10 mouse cellular contexts compared by ENCODE assay signal in genomic region chr12:77262650-77263049, GRCm38 (mm10). TPM values are rescaled to one million over a fixed set of nuclear protein-coding genes. Genes with fewer than 3 reads are reported as not detected.
DNase-seq lines count a peak whose midpoint lies in the region; ATAC-seq and TF ChIP-seq lines count a peak whose summit lies in the region.
"Had no signal": no experiment of that assay in that cellular context is flagged by ENCODE, and none has a peak within 500 bp of the region (broad histone marks: within the 10 kb centered on the region; RNA-seq: fewer than 3 reads in every experiment).

No protein-coding gene starts in this region.

- no peaks in the 10 kb centered on the region; the same call in 1 of the 2 replicates for H3K36me3 ChIP-seq in stomach, postnatal 0 days (ENCODE audit: control insufficient read depth, insufficient read depth, low read length)
- no peaks in the 10 kb centered on the region for H3K36me3 ChIP-seq in midbrain, embryonic 13.5 days
- H3K36me3 ChIP-seq: limb, embryonic 10.5 days; midbrain, embryonic 12.5 days had no signal

- H3K4me1 ChIP-seq in stomach, postnatal 0 days (replicated peaks; ENCODE audit: control insufficient read depth, insufficient read depth), result no peaks in the 10 kb centered on the region
- no peaks in the 10 kb centered on the region for H3K4me1 ChIP-seq in midbrain, embryonic 13.5 days (replicated peaks)
- H3K4me1 ChIP-seq: limb, embryonic 10.5 days; midbrain, embryonic 12.5 days had no signal

- no peaks in the 10 kb centered on the region for H3K27me3 ChIP-seq in stomach, postnatal 0 days (ENCODE audit: control insufficient read depth, insufficient read depth, low read length)
- no peaks in the 10 kb centered on the region for H3K27me3 ChIP-seq in midbrain, embryonic 13.5 days
- H3K27me3 ChIP-seq: midbrain, embryonic 12.5 days had no signal

- peak; percentile 49 for TF ChIP-seq CTCF in layer of hippocampus, adult 2 months (conservative IDR thresholded peaks at IDR 0.05)
- TF ChIP-seq CTCF in stomach, postnatal 0 days (IDR thresholded peaks at IDR 0.05; ENCODE audit: low read depth), result peak; percentile 60

- no peak for TF ChIP-seq EP300 in stomach, postnatal 0 days (optimal IDR thresholded peaks at IDR 0.05)

- ATAC-seq in stomach, postnatal 0 days (ENCODE audit: low FRiP score, low TSS enrichment), result no peak
- no peak for ATAC-seq in midbrain, embryonic 13.5 days

- no peak for DNase-seq in layer of hippocampus, adult 2 months (ENCODE audit: low spot score in 2 of 2)
- DNase-seq in layer of hippocampus, adult 11-12 months (ENCODE audit: low spot score), result no peak
- peak; percentile 53 for DNase-seq in MEL-GATA-1-ER (ENCODE audit: extremely low read depth, low read depth)
- DNase-seq in kidney, postnatal 36 days, result peak; percentile 47 to 49
- no peak for DNase-seq in stomach, postnatal 0 days (ENCODE audit: low spot score)
- DNase-seq in right cerebral cortex, adult 2 months (ENCODE audit: low spot score in 2 of 2), result no peak
- DNase-seq: right cerebral cortex, adult 18-20 months had no signal

- H3K27ac ChIP-seq in layer of hippocampus, adult 2 months, result no peak overlapping the region
- no peak overlapping the region for H3K27ac ChIP-seq in stomach, postnatal 0 days (replicated peaks)
- no peak overlapping the region for H3K27ac ChIP-seq in midbrain, embryonic 13.5 days
- H3K27ac ChIP-seq: limb, embryonic 10.5 days; midbrain, embryonic 12.5 days had no signal

- no peak overlapping the region for H3K9ac ChIP-seq in stomach, postnatal 0 days (ENCODE audit: low read length)
- no peak overlapping the region for H3K9ac ChIP-seq in midbrain, embryonic 13.5 days (replicated peaks)
- H3K9ac ChIP-seq: midbrain, embryonic 12.5 days had no signal

- no peak overlapping the region for H3K4me3 ChIP-seq in layer of hippocampus, adult 2 months
- H3K4me3 ChIP-seq in stomach, postnatal 0 days (ENCODE audit: low read depth, low read length), result no peak overlapping the region
- H3K4me3 ChIP-seq in midbrain, embryonic 13.5 days (replicated peaks), result no peak overlapping the region
- H3K4me3 ChIP-seq: limb, embryonic 10.5 days; midbrain, embryonic 12.5 days had no signal

- H3K4me2 ChIP-seq in stomach, postnatal 0 days (replicated peaks; ENCODE audit: low read depth), result no peak overlapping the region
- no peak overlapping the region for H3K4me2 ChIP-seq in midbrain, embryonic 13.5 days (replicated peaks)
- H3K4me2 ChIP-seq: midbrain, embryonic 12.5 days had no signal

- H3K9me3 ChIP-seq in stomach, postnatal 0 days (ENCODE audit: control insufficient read depth, low read length), result no peaks in the 10 kb centered on the region
- H3K9me3 ChIP-seq in midbrain, embryonic 13.5 days, result no peaks in the 10 kb centered on the region
- H3K9me3 ChIP-seq: limb, embryonic 10.5 days; midbrain, embryonic 12.5 days had no signal

RNA-seq across cellular contexts. Expression of gene Fut8, which starts 24.7 kb away (rescaled TPM):
- total RNA-seq in layer of hippocampus, adult 2 months (2021), result 10 to 100 TPM; 76.4 to 81.6 TPM
- polyA plus RNA-seq in stomach, postnatal 0 days (2015; fragmentation: Nextera tagmentation; extraction: Ambion mirVana), result 28.6 and 29.5 TPM in 2 replicates
- polyA plus RNA-seq in midbrain, embryonic 13.5 days (2015; fragmentation: Nextera tagmentation; extraction: Ambion mirVana), result 48.6 and 51.1 TPM in 2 replicates

Comparison
In these comparisons a context has a peak if more than half of its experiments do, and no peak if none do; other contexts are left out.
1. DNase-seq: peak in MEL-GATA-1-ER (single experiment) and kidney, postnatal 36 days (2 of 2); none in layer of hippocampus, adult 2 months (0 of 2), layer of hippocampus, adult 11-12 months (single experiment), stomach, postnatal 0 days (single experiment) and right cerebral cortex, adult 2 months (0 of 2).